Mouse (Mus musculus): ENCODE data around the gene Catsper2. TPM values are rescaled to one million over a fixed set of nuclear protein-coding genes. Genes with fewer than 3 reads are reported as not detected.
A peak's percentile ranks its signal among the peaks of the same experiment; 100 is the strongest.

Gene Catsper2
- polyA plus RNA-seq, 1 experiment from 2014 or later, result 1.3 TPM

- TF ChIP-seq CTCF (IDR thresholded peaks at IDR 0.05; ENCODE audit: low read depth), result no peak
- TF ChIP-seq EP300 (optimal IDR thresholded peaks at IDR 0.05), result no peak
- Histone ChIP-seq H3K4me3 (ENCODE audit: low read depth, low read length) (peak overlapping the region; percentile 41), H3K9ac (ENCODE audit: low read length) (peak overlapping the region; percentile 58), H3K4me2 (replicated peaks; ENCODE audit: low read depth) (peak overlapping the region; percentile 91), H3K9me3 (ENCODE audit: control insufficient read depth, low read length) (no peaks in the 10 kb centered on the region), H3K4me1 (replicated peaks; ENCODE audit: control insufficient read depth, insufficient read depth) (0 out of 2 replicates have a peak, but pooled peaks cover 5% of the 10 kb centered on the region), H3K36me3 (ENCODE audit: control insufficient read depth, insufficient read depth, low read length) (peaks cover 6% of the 10 kb centered on the region; the same call in 1 of the 2 replicates), H3K27me3 (ENCODE audit: control insufficient read depth, insufficient read depth, low read length) (no peaks in the 10 kb centered on the region), H3K27ac (replicated peaks) (peak overlapping the region; percentile 63; the same call in 1 of the 2 replicates)
- DNase-seq (ENCODE audit: low spot score) (peak; percentile 94), ATAC-seq (ENCODE audit: low FRiP score, low TSS enrichment) (peak; percentile 92)
- 2% methylated on average over 30 of the region's 30 CpGs for WGBS
These were observed 28.9 kb upstream of the Catsper2 start for GRCm38 (mm10) chr2:121442259-121443067.

- ATAC-seq (ENCODE audit: low FRiP score, low TSS enrichment), result peak; percentile 27; the same call in 1 of the 2 replicates
These were observed 28.2 kb upstream of the Catsper2 start for GRCm38 (mm10) chr2:121441800-121442199.

GRCm38 (mm10) chr2:121440834-121441605, 27.4 kb upstream of the Catsper2 start:
- Histone ChIP-seq H3K27ac (replicated peaks) (no peak overlapping the region), H3K27me3 (ENCODE audit: control insufficient read depth, insufficient read depth, low read length) (no peaks in the 10 kb centered on the region), H3K4me3 (ENCODE audit: low read depth, low read length) (no peak overlapping the region), H3K4me1 (replicated peaks; ENCODE audit: control insufficient read depth, insufficient read depth) (0 out of 2 replicates have a peak, but pooled peaks cover 5% of the 10 kb centered on the region), H3K36me3 (ENCODE audit: control insufficient read depth, insufficient read depth, low read length) (peaks cover 6% of the 10 kb centered on the region; the same call in 1 of the 2 replicates), H3K9me3 (ENCODE audit: control insufficient read depth, low read length) (no peaks in the 10 kb centered on the region), H3K9ac (ENCODE audit: low read length) (no peak overlapping the region), H3K4me2 (replicated peaks; ENCODE audit: low read depth) (no peak overlapping the region)
- 53% methylated on average over 5 of the region's 5 CpGs for WGBS
- no peak for DNase-seq (ENCODE audit: low spot score)
- no peak for TF ChIP-seq EP300 (optimal IDR thresholded peaks at IDR 0.05)
- TF ChIP-seq CTCF (IDR thresholded peaks at IDR 0.05; ENCODE audit: low read depth), result no peak
- no peak for ATAC-seq (ENCODE audit: low FRiP score, low TSS enrichment)

More at GRCm38 (mm10) chr2:121441800-121442199, 28.2 kb upstream of the Catsper2 start:
- 9% methylated on average over 11 of the region's 11 CpGs for WGBS
- no peaks in the 10 kb centered on the region for H3K27me3 ChIP-seq (ENCODE audit: control insufficient read depth, insufficient read depth, low read length)
- H3K4me3 ChIP-seq (ENCODE audit: low read depth, low read length), result peak overlapping the region; percentile 41
- peaks cover 6% of the 10 kb centered on the region; the same call in 1 of the 2 replicates for H3K36me3 ChIP-seq (ENCODE audit: control insufficient read depth, insufficient read depth, low read length)
- TF ChIP-seq CTCF (IDR thresholded peaks at IDR 0.05; ENCODE audit: low read depth) (no peak), EP300 (optimal IDR thresholded peaks at IDR 0.05) (no peak)
- H3K27ac ChIP-seq (replicated peaks), result no peak overlapping the region
- H3K9me3 ChIP-seq (ENCODE audit: control insufficient read depth, low read length), result no peaks in the 10 kb centered on the region
- no peak for DNase-seq (ENCODE audit: low spot score)
- 0 out of 2 replicates have a peak, but pooled peaks cover 5% of the 10 kb centered on the region for H3K4me1 ChIP-seq (replicated peaks; ENCODE audit: control insufficient read depth, insufficient read depth)
- H3K4me2 ChIP-seq (replicated peaks; ENCODE audit: low read depth), result peak overlapping the region; percentile 91
- H3K9ac ChIP-seq (ENCODE audit: low read length), result peak overlapping the region; percentile 58

GRCm38 (mm10) chr2:121439746-121440145, 26.2 kb upstream of the Catsper2 start:
- H3K4me3 ChIP-seq (ENCODE audit: low read depth, low read length), result no peak overlapping the region
- H3K4me2 ChIP-seq (replicated peaks; ENCODE audit: low read depth), result no peak overlapping the region
- WGBS, result 67% methylated on average over 4 of the region's 4 CpGs
- no peaks in the 10 kb centered on the region for H3K27me3 ChIP-seq (ENCODE audit: control insufficient read depth, insufficient read depth, low read length)
- H3K9ac ChIP-seq (ENCODE audit: low read length), result no peak overlapping the region
- peaks cover 6% of the 10 kb centered on the region; the same call in 1 of the 2 replicates for H3K36me3 ChIP-seq (ENCODE audit: control insufficient read depth, insufficient read depth, low read length)
- 0 out of 2 replicates have a peak, but pooled peaks cover 5% of the 10 kb centered on the region for H3K4me1 ChIP-seq (replicated peaks; ENCODE audit: control insufficient read depth, insufficient read depth)
- TF ChIP-seq EP300 (optimal IDR thresholded peaks at IDR 0.05) (no peak), CTCF (IDR thresholded peaks at IDR 0.05; ENCODE audit: low read depth) (no peak)
- ATAC-seq (ENCODE audit: low FRiP score, low TSS enrichment) (no peak), DNase-seq (ENCODE audit: low spot score) (no peak)
- no peak overlapping the region for H3K27ac ChIP-seq (replicated peaks)
- H3K9me3 ChIP-seq (ENCODE audit: control insufficient read depth, low read length), result no peaks in the 10 kb centered on the region

GRCm38 (mm10) chr2:121434854-121435253, 21.3 kb upstream of the Catsper2 start:
- ATAC-seq (ENCODE audit: low FRiP score, low TSS enrichment) (no peak), DNase-seq (ENCODE audit: low spot score) (no peak)
- Histone ChIP-seq H3K27me3 (ENCODE audit: control insufficient read depth, insufficient read depth, low read length) (no peaks in the 10 kb centered on the region), H3K36me3 (ENCODE audit: control insufficient read depth, insufficient read depth, low read length) (peaks cover 41% of the 10 kb centered on the region), H3K27ac (replicated peaks) (no peak overlapping the region), H3K9me3 (ENCODE audit: control insufficient read depth, low read length) (no peaks in the 10 kb centered on the region), H3K4me1 (replicated peaks; ENCODE audit: control insufficient read depth, insufficient read depth) (no peaks in the 10 kb centered on the region), H3K4me3 (ENCODE audit: low read depth, low read length) (no peak overlapping the region), H3K9ac (ENCODE audit: low read length) (no peak overlapping the region), H3K4me2 (replicated peaks; ENCODE audit: low read depth) (no peak overlapping the region)
- peak; percentile 70 for TF ChIP-seq CTCF (IDR thresholded peaks at IDR 0.05; ENCODE audit: low read depth)
- TF ChIP-seq EP300 (optimal IDR thresholded peaks at IDR 0.05), result no peak
- 100% methylated on average over 1 of the region's 1 CpGs for WGBS
